In genomic region chr9:63958337-63959030, GRCm38 (mm10) we compare ENCODE assay signal across 8 mouse cellular contexts.
DNase-seq lines count a peak whose midpoint lies in the region; ATAC-seq and TF ChIP-seq lines count a peak whose summit lies in the region.

No protein-coding gene starts in this region.

- H3K9ac ChIP-seq in embryonic facial prominence, embryonic 12.5 days: no peak overlapping the region; the same call in 1 of the 2 replicates
- H3K9ac ChIP-seq in limb, embryonic 11.5 days (ENCODE audit: low read length): peak overlapping the region; percentile 49; the same call in 1 of the 2 replicates
- no peak overlapping the region for H3K9ac ChIP-seq in midbrain, postnatal 0 days (replicated peaks; ENCODE audit: low read length, poor library complexity, severe bottlenecking)

- H3K27ac ChIP-seq in embryonic facial prominence, embryonic 12.5 days: peak overlapping the region; percentile 94
- H3K27ac ChIP-seq in limb, embryonic 11.5 days (replicated peaks; ENCODE audit: low read depth, low read length): peak overlapping the region; percentile 94
- no peak overlapping the region for H3K27ac ChIP-seq in midbrain, postnatal 0 days (ENCODE audit: low read depth, low read length)

- H3K4me1 ChIP-seq in embryonic facial prominence, embryonic 12.5 days: peaks cover 65% of the 10 kb centered on the region
- H3K4me1 ChIP-seq in limb, embryonic 11.5 days (ENCODE audit: control insufficient read depth, insufficient read depth, low read length): peaks cover 59% of the 10 kb centered on the region
- peaks cover 6% of the 10 kb centered on the region; the same call in 1 of the 2 replicates for H3K4me1 ChIP-seq in midbrain, postnatal 0 days (ENCODE audit: insufficient read depth, low read length)

- H3K36me3 ChIP-seq in embryonic facial prominence, embryonic 12.5 days: peaks cover 5% of the 10 kb centered on the region; the same call in 1 of the 2 replicates
- H3K36me3 ChIP-seq in limb, embryonic 11.5 days (ENCODE audit: control insufficient read depth, insufficient read depth, low read length): peaks cover 3% of the 10 kb centered on the region; the same call in 1 of the 2 replicates
- no peaks in the 10 kb centered on the region for H3K36me3 ChIP-seq in midbrain, postnatal 0 days (ENCODE audit: insufficient read depth, low read length)

- no peak for ATAC-seq in embryonic facial prominence, embryonic 12.5 days (ENCODE audit: insufficient number of reproducible peaks, insufficient read depth, low FRiP score, low TSS enrichment)
- ATAC-seq in limb, embryonic 11.5 days (ENCODE audit: insufficient number of reproducible peaks, low FRiP score, low TSS enrichment, low read depth): 0 out of 2 replicates have a peak, but pooled peaks have one; percentile 35
- no peak for ATAC-seq in midbrain, postnatal 0 days (ENCODE audit: low FRiP score)
- ATAC-seq in erythroblast, adult 5-6 weeks (replicated peaks; ENCODE audit: low FRiP score, poor library complexity, severe bottlenecking): no peak

- H3K27me3 ChIP-seq in embryonic facial prominence, embryonic 12.5 days: no peaks in the 10 kb centered on the region
- no peaks in the 10 kb centered on the region for H3K27me3 ChIP-seq in limb, embryonic 11.5 days (ENCODE audit: control insufficient read depth, insufficient read depth, low read length)
- no peaks in the 10 kb centered on the region for H3K27me3 ChIP-seq in midbrain, postnatal 0 days (ENCODE audit: insufficient read depth, low read length)

- peak overlapping the region; percentile 39 for H3K4me2 ChIP-seq in embryonic facial prominence, embryonic 12.5 days (replicated peaks)
- peak overlapping the region; percentile 8; the same call in 1 of the 2 replicates for H3K4me2 ChIP-seq in limb, embryonic 11.5 days (ENCODE audit: low read depth, severe bottlenecking)
- H3K4me2 ChIP-seq in midbrain, postnatal 0 days (ENCODE audit: low read depth, low read length, poor library complexity, severe bottlenecking): no peak overlapping the region

- intact Hi-C loops in heart, postnatal 10 days (cut with DNase I): loop anchor here (1.0 kb wide), 1 partner anchor 64 kb away; the partner anchor contains the start of gene Smad6

- H3K4me3 ChIP-seq in embryonic facial prominence, embryonic 12.5 days: no peak overlapping the region
- H3K4me3 ChIP-seq in limb, embryonic 11.5 days (ENCODE audit: low read depth, low read length): no peak overlapping the region
- no peak overlapping the region for H3K4me3 ChIP-seq in midbrain, postnatal 0 days (ENCODE audit: low read depth, low read length)

- DNase-seq in adrenal gland, postnatal 10 days: peak; percentile 88
- peak; percentile 85 for DNase-seq in heart, postnatal 10 days
- DNase-seq in limb, embryonic 11.5 days (ENCODE audit: low spot score): peak; percentile 68
- peak; percentile 59 for DNase-seq in midbrain, postnatal 0 days (ENCODE audit: low spot score)
- DNase-seq in thymus, postnatal 10 days (ENCODE audit: low spot score in 2 of 2): no peak
- DNase-seq in cerebellum, adult 18-20 months: no peak

- TF ChIP-seq CTCF in midbrain, postnatal 0 days (IDR thresholded peaks at IDR 0.05): no peak

- H3K9me3 ChIP-seq in embryonic facial prominence, embryonic 12.5 days: no peaks in the 10 kb centered on the region
- H3K9me3 ChIP-seq in limb, embryonic 11.5 days (ENCODE audit: control insufficient read depth, low read length): no peaks in the 10 kb centered on the region
- H3K9me3 ChIP-seq in midbrain, postnatal 0 days (ENCODE audit: low read length): no peaks in the 10 kb centered on the region

- WGBS in embryonic facial prominence, embryonic 12.5 days: 14% methylated on average over 14 of the region's 15 CpGs
- WGBS in limb, embryonic 11.5 days: 8% methylated on average over 15 of the region's 15 CpGs
- 21% methylated on average over 15 of the region's 15 CpGs for WGBS in midbrain, postnatal 0 days

Comparison
In these comparisons a context has a peak if more than half of its experiments do, and no peak if none do; other contexts are left out.
1. DNase-seq: peak in adrenal gland, postnatal 10 days (single experiment), heart, postnatal 10 days (2 of 2), limb, embryonic 11.5 days (single experiment) and midbrain, postnatal 0 days (single experiment); none in thymus, postnatal 10 days (0 of 2) and cerebellum, adult 18-20 months (0 of 2).